In the genomic region with DNA sequence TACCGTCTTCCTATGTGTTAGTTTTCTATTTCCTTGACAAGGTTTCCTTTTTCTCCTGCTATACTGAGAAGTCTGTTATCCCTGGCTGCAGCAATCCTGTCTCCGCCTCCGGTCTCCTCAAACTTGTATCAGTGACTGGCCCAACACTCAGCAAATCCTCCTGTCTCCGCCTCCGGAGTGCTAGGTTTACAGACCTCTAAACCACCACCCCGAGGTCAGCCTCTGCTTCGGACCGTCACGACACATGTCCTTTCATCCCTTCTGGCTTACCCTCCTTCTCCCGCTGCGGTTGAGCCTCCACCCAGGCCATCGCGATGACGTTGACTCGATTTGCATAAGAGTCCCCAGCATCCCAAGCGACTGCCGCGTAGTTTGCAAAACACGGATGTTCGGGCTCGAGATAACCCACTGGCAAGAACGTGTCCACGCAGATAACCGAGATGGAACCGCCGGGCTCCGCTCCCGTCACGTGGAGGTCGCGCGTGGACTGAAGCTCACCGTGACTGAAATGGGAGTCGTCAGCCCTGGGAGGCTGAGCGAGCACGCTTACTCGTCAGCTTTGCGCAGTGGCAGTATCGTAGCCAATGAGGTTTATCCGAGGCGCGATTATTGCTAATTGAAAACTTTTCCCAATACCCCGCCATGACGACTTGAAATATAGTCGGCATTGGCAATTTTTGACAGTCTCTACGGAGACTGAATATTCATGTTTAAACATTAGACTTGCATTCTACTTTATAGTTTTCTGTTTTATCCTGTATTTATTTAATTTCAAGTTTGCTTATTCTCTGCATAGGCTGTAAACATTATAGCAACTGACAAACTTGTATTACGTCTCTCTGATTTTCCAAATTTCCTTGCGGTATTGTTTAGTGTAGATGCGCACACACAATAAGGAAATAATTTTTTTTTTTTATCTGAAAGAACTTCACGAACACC, we compare ENCODE assay signal across 7 mouse cellular contexts. TPM values are rescaled to one million over a fixed set of nuclear protein-coding genes. Genes with fewer than 3 reads are reported as not detected.
DNase-seq lines count a peak whose midpoint lies in the region; ATAC-seq lines count a peak whose summit lies in the region.

No protein-coding gene starts in this region.

- peaks cover 31% of the 10 kb centered on the region for H3K4me1 ChIP-seq in limb, embryonic 10.5 days
- H3K4me1 ChIP-seq in midbrain, embryonic 13.5 days (replicated peaks): peaks cover 26% of the 10 kb centered on the region

- no peaks in the 10 kb centered on the region for H3K36me3 ChIP-seq in limb, embryonic 10.5 days
- no peaks in the 10 kb centered on the region for H3K36me3 ChIP-seq in midbrain, embryonic 13.5 days

- peak; percentile 72 for ATAC-seq in granulocyte monocyte progenitor cell, adult 5-6 weeks (replicated peaks; ENCODE audit: poor library complexity, severe bottlenecking)
- peak; percentile 82 for ATAC-seq in midbrain, embryonic 13.5 days

- peak overlapping the region; percentile 100 for H3K27ac ChIP-seq in limb, embryonic 10.5 days
- peak overlapping the region; percentile 100 for H3K27ac ChIP-seq in midbrain, embryonic 13.5 days

- H3K27me3 ChIP-seq in limb, embryonic 10.5 days (ENCODE audit: low read depth, poor library complexity, severe bottlenecking): no peaks in the 10 kb centered on the region
- H3K27me3 ChIP-seq in midbrain, embryonic 13.5 days: no peaks in the 10 kb centered on the region

- peak overlapping the region; percentile 84 for H3K9ac ChIP-seq in midbrain, embryonic 13.5 days (replicated peaks)

- WGBS in limb, embryonic 10.5 days: under 1% methylated on average over 50 of the region's 50 CpGs
- WGBS in midbrain, embryonic 13.5 days: under 1% methylated on average over 50 of the region's 50 CpGs

- peak overlapping the region; percentile 47 for H3K4me3 ChIP-seq in limb, embryonic 10.5 days
- peak overlapping the region; percentile 45 for H3K4me3 ChIP-seq in midbrain, embryonic 13.5 days (replicated peaks)

- DNase-seq in adrenal gland, postnatal 10 days: peak; percentile 89
- DNase-seq in embryo, embryonic 9.5 days (ENCODE audit: extremely low spot score): peak; percentile 95
- peak; percentile 88 for DNase-seq in kidney, adult 11 months
- peak; percentile 87 for DNase-seq in limb, embryonic 10.5 days (ENCODE audit: low spot score)
- DNase-seq in spleen, adult 12 weeks (ENCODE audit: low spot score): peak; percentile 88

- H3K4me2 ChIP-seq in midbrain, embryonic 13.5 days (replicated peaks): peak overlapping the region; percentile 62

- no peaks in the 10 kb centered on the region for H3K9me3 ChIP-seq in limb, embryonic 10.5 days (replicated peaks)
- H3K9me3 ChIP-seq in midbrain, embryonic 13.5 days: no peaks in the 10 kb centered on the region

RNA-seq across cellular contexts. Expression of gene Sirt4, which starts 5.4 kb away (rescaled TPM):
- total RNA-seq in adrenal gland, postnatal 10 days (2021): 10 to 100 TPM; 15.8 to 31.4 TPM
- 9.2 and 23.1 TPM in 2 replicates for total RNA-seq in granulocyte monocyte progenitor cell, adult 5-6 weeks (2014; fragmentation: Nextera tagmentation)
- 2.9 and 7.1 TPM in 2 replicates for total RNA-seq in granulocyte monocyte progenitor cell, adult 5-6 weeks (2017)
- 16.0 and 18.5 TPM in 2 replicates for polyA plus RNA-seq in limb, embryonic 10.5 days (2016; fragmentation: Nextera tagmentation; extraction: Ambion mirVana)
- 26.1 and 28.7 TPM in 2 replicates for polyA plus RNA-seq in midbrain, embryonic 13.5 days (2015; fragmentation: Nextera tagmentation; extraction: Ambion mirVana)

RNA-seq across cellular contexts. Expression of gene Pxn, which starts 16.5 kb away (rescaled TPM):
- total RNA-seq in adrenal gland, postnatal 10 days (2021): 10 to 100 TPM; 55.1 to 72.4 TPM
- 56.2 and 57.1 TPM in 2 replicates for total RNA-seq in granulocyte monocyte progenitor cell, adult 5-6 weeks (2014; fragmentation: Nextera tagmentation)
- 110 and 111 TPM in 2 replicates for total RNA-seq in granulocyte monocyte progenitor cell, adult 5-6 weeks (2017)
- polyA plus RNA-seq in limb, embryonic 10.5 days (2016; fragmentation: Nextera tagmentation; extraction: Ambion mirVana): 36.8 and 45.3 TPM in 2 replicates
- 16.2 and 18.3 TPM in 2 replicates for polyA plus RNA-seq in midbrain, embryonic 13.5 days (2015; fragmentation: Nextera tagmentation; extraction: Ambion mirVana)

RNA-seq across cellular contexts. Expression of gene Pla2g1b, which starts 23.9 kb away (rescaled TPM):
- total RNA-seq in adrenal gland, postnatal 10 days (2021): not detected
- total RNA-seq in granulocyte monocyte progenitor cell, adult 5-6 weeks (2014; fragmentation: Nextera tagmentation): not detected in 2 replicates
- total RNA-seq in granulocyte monocyte progenitor cell, adult 5-6 weeks (2017): not detected in 2 replicates
- not detected in 2 replicates for polyA plus RNA-seq in limb, embryonic 10.5 days (2016; fragmentation: Nextera tagmentation; extraction: Ambion mirVana)
- polyA plus RNA-seq in midbrain, embryonic 13.5 days (2015; fragmentation: Nextera tagmentation; extraction: Ambion mirVana): not detected in 2 replicates

Comparison
In these comparisons a context has a peak if more than half of its experiments do, and no peak if none do; other contexts are left out.
1. Peak in every context shown above with its lines: DNase-seq, ATAC-seq, H3K4me3 ChIP-seq and H3K27ac ChIP-seq.